Mouse (Mus musculus) thymus, postnatal 10 days (tissue): Measurements from ENCODE around the gene Tlk1.
A peak's percentile ranks its signal among the peaks of the same experiment; 100 is the strongest.
"Not testable (repeated sequence)": the region's sequence is repeated elsewhere in the genome, so short reads cannot be mapped to it uniquely, and the experiment has no call there.

Experiments used
- DNase-seq, 2 experiments: peaks; one replicate each; pipeline ENCODE4 v3.0.0; 2021; ENCODE audit warnings: low spot score in 2 of 2

The Tlk1 gene

GRCm38 (mm10) chr2:70833261-70833660 is 7.7 kb upstream of the Tlk1 start:
- DNase-seq = no peak

DNA sequence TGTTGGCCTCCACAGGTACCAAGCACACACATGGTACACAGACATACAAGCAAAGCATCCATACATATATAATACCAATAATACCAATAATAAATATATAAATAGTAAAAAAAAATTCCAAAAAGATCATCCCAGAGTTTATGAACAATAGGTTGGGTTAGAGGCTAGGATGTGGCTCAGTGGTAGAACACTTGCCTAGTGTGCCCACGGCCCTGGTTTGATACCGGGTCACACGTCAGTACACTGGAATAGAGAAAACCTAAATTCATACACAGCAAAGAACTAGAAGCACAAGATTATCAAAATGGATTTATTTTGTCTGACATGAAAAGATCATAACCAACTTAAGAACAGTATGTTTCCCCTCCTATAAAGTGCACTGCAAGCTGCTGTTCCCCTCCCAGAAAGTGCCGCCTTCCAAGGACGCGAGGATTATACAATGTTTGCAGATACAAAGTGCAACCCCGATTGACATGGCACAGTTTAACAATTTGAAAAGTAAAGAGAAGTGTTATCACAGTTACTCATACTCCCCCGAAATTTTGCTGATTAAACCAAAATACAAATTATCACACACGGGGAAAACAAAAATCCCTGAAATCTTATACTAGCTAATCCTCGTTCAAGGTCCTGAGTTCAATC is 6.3 kb upstream of the Tlk1 start:
- no peak for DNase-seq

GRCm38 (mm10) chr2:70830683-70831082 is 5.2 kb upstream of the Tlk1 start:
- no peak for DNase-seq

GRCm38 (mm10) chr2:70829946-70830610 is 4.5 kb upstream of the Tlk1 start:
- DNase-seq = peak; percentile 32 to 33

GRCm38 (mm10) chr2:70827780-70828179 is 2.3 kb upstream of the Tlk1 start:
- no peak for DNase-seq

- no peak for DNase-seq
These were observed 1.1 kb upstream of the Tlk1 start for GRCm38 (mm10) chr2:70826436-70827230.

- peak; percentile 69 to 74 for DNase-seq
These were observed 624 bp downstream of the Tlk1 start for GRCm38 (mm10) chr2:70824838-70825370.

GRCm38 (mm10) chr2:70823926-70824800 is 1.4 kb downstream of the Tlk1 start:
- DNase-seq = peak in 1 of 2 experiments; percentile 33

- DNase-seq = no peak
These were observed 2.1 kb downstream of the Tlk1 start for GRCm38 (mm10) chr2:70823434-70823833.

DNA sequence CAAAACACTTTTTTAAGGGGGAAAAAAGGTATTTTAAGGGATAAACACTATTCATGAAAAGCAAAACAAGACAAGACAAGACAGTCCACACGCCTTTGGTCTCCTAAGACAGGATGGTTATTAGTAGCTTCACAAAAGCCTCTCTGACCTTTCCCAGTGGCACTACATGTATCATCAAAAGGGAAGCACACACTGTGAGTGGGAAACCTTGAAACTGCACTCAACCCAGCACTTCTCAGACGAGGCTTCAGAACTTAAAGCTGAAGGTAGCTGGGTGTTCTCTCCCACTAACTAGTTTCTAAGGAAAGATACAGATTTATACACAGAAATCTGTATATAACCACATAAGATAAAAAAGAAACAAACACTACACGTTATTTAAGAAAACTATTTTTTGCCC is 8.6 kb downstream of the Tlk1 start:
- no peak for DNase-seq

GRCm38 (mm10) chr2:70816016-70816415 is 9.5 kb downstream of the Tlk1 start:
- no peak for DNase-seq

- no peak for DNase-seq
These were observed 11.9 kb downstream of the Tlk1 start for GRCm38 (mm10) chr2:70813608-70814007.

DNA sequence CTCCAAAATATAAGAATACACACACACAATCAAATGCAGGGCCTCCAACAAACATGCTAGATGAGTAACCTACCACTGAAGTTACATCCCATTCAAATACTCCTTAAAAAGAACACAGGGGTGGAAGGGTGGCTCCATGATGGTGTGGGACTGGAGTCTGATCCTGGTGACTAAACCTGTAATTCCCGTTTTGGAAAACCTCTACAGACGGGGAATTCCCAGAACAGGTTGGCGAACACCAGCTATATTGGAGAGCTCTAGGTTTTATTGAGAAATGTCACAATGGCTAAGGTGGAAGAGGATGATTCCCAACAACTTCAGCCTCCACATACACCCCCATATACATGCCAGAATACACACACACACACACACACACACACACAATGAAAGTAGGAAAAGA is 14.1 kb downstream of the Tlk1 start:
- DNase-seq = no peak

GRCm38 (mm10) chr2:70809921-70810320 is 15.6 kb downstream of the Tlk1 start:
- DNase-seq = peak; percentile 20 to 45

- DNase-seq = peak; percentile 36 to 44
These were observed 16.8 kb downstream of the Tlk1 start for GRCm38 (mm10) chr2:70808681-70809080.

DNA sequence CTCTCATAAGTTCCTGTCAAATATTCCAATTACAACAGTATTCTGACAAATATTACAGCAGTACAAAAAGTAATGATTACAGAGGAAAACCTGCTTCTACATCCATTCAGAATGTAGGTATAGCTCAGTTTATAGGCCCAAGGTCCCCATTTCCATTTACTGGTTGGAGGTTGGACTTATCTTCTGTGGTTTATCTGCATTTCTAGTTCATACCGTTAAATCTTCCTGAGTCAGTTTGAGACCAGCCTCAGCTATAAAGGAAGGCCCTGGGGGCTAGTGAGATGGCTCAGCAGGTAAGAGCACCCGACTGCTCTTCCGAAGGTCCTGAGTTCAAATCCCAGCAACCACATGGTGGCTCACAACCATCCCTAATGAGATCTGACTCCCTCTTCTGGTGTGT is 17.9 kb downstream of the Tlk1 start:
- not testable (repeated sequence) for DNase-seq

DNA sequence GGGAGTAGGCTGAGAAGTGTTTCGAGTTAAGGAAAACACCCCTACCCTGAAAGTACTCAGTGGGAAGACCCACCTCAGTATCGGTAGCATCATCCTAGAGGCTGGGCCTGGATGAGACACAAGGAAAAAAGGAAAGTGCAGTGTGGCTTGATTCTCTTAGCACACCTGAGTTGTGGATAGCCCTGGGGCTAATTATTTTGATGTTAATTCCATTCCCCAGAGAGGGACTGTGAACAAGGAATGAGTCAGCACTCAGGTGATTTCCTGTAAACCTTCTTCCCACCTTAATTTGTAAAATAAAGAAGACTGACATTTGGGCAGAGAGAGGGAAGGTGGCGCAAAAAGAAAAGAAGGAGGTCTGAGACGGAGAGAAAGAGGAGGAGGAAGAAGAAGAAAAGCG is 19.5 kb downstream of the Tlk1 start:
- no peak for DNase-seq

GRCm38 (mm10) chr2:70803696-70804095 is 21.8 kb downstream of the Tlk1 start:
- not testable (repeated sequence) for DNase-seq

- DNase-seq = no peak
These were observed 22.9 kb downstream of the Tlk1 start for GRCm38 (mm10) chr2:70802658-70803057.

DNA sequence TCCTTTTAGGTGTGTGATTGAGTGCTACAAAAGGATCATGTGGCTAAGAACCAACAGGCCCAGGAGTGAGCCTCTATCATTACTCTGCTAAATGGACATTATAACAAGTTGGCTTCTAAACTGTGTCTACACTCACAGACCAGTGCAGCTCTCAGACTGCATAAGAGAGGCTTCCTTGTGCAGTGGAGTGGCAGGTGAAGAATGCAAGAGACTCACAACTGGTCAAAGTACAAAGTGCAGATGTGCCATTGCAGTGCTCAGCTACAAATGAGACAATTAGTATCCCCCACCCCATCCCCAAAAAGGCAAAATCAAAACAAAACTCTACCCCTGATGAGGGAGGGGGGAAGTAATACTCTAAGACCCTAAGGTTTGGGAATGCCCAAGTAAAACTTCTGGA is 24.0 kb downstream of the Tlk1 start:
- DNase-seq = no peak

DNA sequence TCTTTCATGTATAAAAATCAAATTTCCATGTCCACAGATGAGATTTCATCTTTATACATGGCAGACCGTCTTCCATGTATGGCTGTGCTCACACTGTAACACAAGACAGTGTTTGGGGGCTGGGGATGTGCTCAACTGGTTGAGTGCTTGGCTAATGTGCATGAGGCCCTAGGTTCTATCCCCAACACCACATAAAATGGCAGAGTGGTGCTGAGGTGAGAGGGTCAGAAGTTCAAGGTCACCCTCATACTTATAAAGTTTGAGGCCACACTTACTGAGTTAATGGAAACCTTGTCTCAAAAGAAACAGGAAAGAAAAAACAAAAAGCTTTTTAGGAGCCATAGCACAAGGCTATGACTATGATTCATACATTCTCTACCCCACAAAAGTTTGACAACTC is 25.1 kb downstream of the Tlk1 start:
- no peak for DNase-seq

- DNase-seq = no peak
These were observed 32.3 kb downstream of the Tlk1 start for GRCm38 (mm10) chr2:70793276-70793675.
